In the genomic region with DNA sequence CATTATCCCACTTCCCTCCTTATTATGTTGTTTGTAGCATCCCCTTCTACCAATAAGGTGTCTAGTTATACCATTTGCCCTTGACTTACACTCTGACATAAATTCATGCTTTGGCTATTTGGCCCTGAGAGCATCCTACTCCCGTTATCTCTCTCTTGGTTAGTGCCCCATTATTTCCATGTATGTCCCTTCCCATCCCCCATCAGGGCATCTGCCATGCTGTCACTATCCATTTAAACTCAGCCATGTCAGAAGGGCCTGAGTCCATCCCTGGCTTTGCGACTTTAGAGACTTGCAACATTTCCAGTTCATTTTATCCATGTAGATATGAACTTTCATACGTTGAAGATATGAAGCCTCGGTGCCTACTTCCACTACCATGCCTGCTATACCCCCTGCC, we compare ENCODE assay signal across 11 mouse cellular contexts.
"Had no signal": no experiment of that assay in that cellular context is flagged by ENCODE, and none has a peak within 500 bp of the region (broad histone marks: within the 10 kb centered on the region; RNA-seq: fewer than 3 reads in every experiment).

No protein-coding gene starts in this region.

- DNase-seq: right cerebral cortex, adult 18-20 months; right cerebral cortex, postnatal 14 days; right cerebral cortex, postnatal 25 days; right cerebral cortex, postnatal 4 days; spleen, adult 18-20 months; thymus, adult 18-20 months; thymus, adult 2 months; thymus, postnatal 14 days; thymus, postnatal 25 days; thymus, postnatal 36 days; thymus, postnatal 4 days had no signal
